Mouse (Mus musculus) neural tube, embryonic 15.5 days (tissue): ENCODE measurements around the gene Nol4l. TPM values are rescaled to one million over a fixed set of nuclear protein-coding genes. Genes with fewer than 3 reads are reported as not detected.
"Not testable (repeated sequence)": the region's sequence is repeated elsewhere in the genome, so short reads cannot be mapped to it uniquely, and the experiment has no call there.

Source experiments
- ATAC-seq: fragments of 200-750 bp; cut with Nextera tagmentation; 2 replicates; pipeline ENCODE4 v1.8.0; 2017; ENCODE audit warnings: mild to moderate bottlenecking, moderate TSS enrichment, moderate library complexity; ENCODE audit not compliant: low FRiP score
- H3K27ac ChIP-seq: fragments of 300-500 bp; sonication (generic); replicated peaks from 2 replicates; pipeline ENCODE4 v1.5.1; 2015; ENCODE audit warnings: mild to moderate bottlenecking, inconsistent platforms
- H3K27me3 ChIP-seq: fragments of 300-500 bp; sonication (generic); replicated peaks from 2 replicates; pipeline ENCODE4 v1.6.1; 2015; ENCODE audit warnings: inconsistent platforms
- H3K36me3 ChIP-seq: fragments of 300-500 bp; sonication (generic); 2 replicates; pipeline ENCODE4 v1.6.1; 2015; ENCODE audit warnings: inconsistent platforms
- H3K4me1 ChIP-seq: fragments of 300-500 bp; sonication (generic); 2 replicates; pipeline ENCODE4 v1.6.1; 2015; ENCODE audit warnings: inconsistent platforms
- H3K4me2 ChIP-seq: fragments of 300-500 bp; sonication (generic); 2 replicates; pipeline ENCODE4 v1.6.1; 2015; ENCODE audit warnings: inconsistent platforms, mild to moderate bottlenecking, moderate library complexity
- H3K4me3 ChIP-seq: fragments of 300-500 bp; sonication (generic); replicated peaks from 2 replicates; pipeline ENCODE4 v1.5.1; 2015; ENCODE audit warnings: mild to moderate bottlenecking, inconsistent platforms
- H3K9ac ChIP-seq: fragments of 300-500 bp; sonication (generic); replicated peaks from 2 replicates; pipeline ENCODE4 v1.6.1; 2015; ENCODE audit warnings: mild to moderate bottlenecking, inconsistent platforms
- H3K9me3 ChIP-seq: fragments of 300-500 bp; sonication (generic); replicated peaks from 2 replicates; pipeline ENCODE4 v1.6.1; 2016; ENCODE audit warnings: inconsistent platforms
- WGBS: fragments of 180-500 bp; shearing (Covaris S2); methylation state at CpG from one replicate; pipeline ENCODE4 v1.1.7; 2015; ENCODE audit warnings: mixed read lengths; 5-methylcytosine and 5-hydroxymethylcytosine counted together
- polyA plus RNA-seq: library from polyadenylated mRNA; unstranded; fragments of >200 nt; fragmentation: Nextera tagmentation; extraction: Ambion mirVana; gene quantifications from 2 replicates; pipeline ENCODE4 v1.2.1, GENCODE M21; 2015

Gene Nol4l
- polyA plus RNA-seq, 1 experiment from 2014 or later, result 36.1 TPM

DNA sequence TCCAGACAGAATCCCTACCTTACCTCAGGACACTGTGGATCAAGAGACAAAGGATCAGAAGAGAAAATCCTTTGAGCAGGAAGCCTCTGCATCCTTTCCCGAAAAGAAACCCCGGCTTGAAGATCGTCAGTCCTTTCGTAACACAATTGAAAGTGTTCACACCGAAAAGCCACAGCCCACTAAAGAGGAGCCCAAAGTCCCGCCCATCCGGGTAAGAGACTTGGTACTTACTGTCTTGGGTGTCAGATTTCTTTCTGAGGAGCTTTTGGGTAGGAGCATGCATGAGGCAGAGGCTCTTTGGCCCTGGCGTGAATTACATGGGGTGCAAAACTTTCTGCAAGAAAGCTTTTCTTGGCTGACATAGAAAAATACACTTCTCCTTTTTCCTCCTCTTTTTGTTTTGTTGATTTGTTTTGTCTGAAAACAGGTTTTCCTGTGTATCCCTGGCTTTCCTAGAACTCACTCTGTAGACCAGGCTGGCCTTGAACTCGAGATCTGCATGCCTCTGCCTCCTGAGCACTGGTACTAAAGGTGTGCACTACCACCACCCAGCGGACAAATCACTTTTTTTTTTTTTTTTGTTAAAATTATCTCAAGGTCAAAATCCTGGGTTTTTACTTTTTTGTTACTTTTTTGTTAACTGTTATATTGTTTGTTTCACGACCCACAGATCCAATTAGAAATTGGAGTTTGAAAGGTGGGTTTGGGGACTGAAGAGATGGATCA lies 131.8 kb downstream of the Nol4l start:
- Histone ChIP-seq H3K36me3 (peaks cover 96% of the 10 kb centered on the region), H3K4me3 (no peak overlapping the region), H3K27me3 (no peaks in the 10 kb centered on the region), H3K9ac (no peak overlapping the region), H3K27ac (no peak overlapping the region), H3K4me1 (no peaks in the 10 kb centered on the region), H3K9me3 (no peaks in the 10 kb centered on the region), H3K4me2 (no peak overlapping the region)
- WGBS, result 93% methylated on average over 11 of the region's 11 CpGs
- ATAC-seq, result no peak

DNA sequence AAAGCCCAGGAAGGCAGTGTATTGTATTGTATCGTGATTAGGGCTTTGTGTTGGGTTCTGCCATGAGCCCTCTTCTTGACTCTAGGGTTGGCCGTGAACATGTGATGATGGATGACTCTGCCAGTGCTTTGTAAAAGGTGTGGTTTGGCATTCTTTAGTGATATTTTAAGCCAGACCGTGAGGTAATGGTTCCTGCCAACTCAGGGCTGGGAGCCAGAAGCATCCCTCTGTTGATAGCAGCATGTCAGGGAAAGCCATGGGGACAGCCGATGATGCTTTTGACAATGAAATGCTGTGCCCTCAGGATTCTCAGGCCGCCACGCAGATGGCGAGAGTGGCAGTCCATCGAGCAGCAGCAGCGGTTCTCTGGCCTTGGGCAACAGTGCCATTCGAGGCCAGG lies 136.7 kb downstream of the Nol4l start:
- Histone ChIP-seq H3K4me2 (no peak overlapping the region), H3K9ac (no peak overlapping the region), H3K27me3 (no peaks in the 10 kb centered on the region), H3K27ac (no peak overlapping the region), H3K36me3 (peaks cover 68% of the 10 kb centered on the region), H3K4me1 (no peaks in the 10 kb centered on the region), H3K9me3 (no peaks in the 10 kb centered on the region), H3K4me3 (no peak overlapping the region)
- ATAC-seq, result no peak
- 87% methylated on average over 10 of the region's 10 CpGs for WGBS

DNA sequence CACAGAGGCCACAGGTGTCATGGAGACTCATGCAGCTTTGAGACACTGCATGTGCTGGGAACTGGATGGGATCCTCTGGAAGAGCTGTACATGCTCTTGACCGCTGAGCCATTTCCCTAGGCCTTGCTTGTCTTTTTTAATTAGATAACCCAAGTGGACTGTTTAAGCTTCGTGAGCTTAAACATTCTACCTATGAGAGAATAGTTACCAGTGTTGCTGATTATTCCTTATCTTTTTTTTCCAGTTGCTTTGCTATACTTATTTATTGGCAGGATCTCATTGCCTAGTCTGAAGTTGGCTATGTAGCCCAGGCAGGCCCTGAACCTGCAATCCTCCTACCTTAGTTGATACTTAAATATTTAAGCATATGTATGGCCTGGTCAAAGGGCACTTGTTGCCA lies 139.9 kb downstream of the Nol4l start:
- no peaks in the 10 kb centered on the region for H3K9me3 ChIP-seq
- WGBS, result 92% methylated on average over 2 of the region's 2 CpGs
- H3K4me3 ChIP-seq, result no peak overlapping the region
- H3K27me3 ChIP-seq, result no peaks in the 10 kb centered on the region
- no peak overlapping the region for H3K27ac ChIP-seq
- no peak overlapping the region for H3K4me2 ChIP-seq
- H3K4me1 ChIP-seq, result no peaks in the 10 kb centered on the region
- H3K9ac ChIP-seq, result no peak overlapping the region
- ATAC-seq, result no peak
- H3K36me3 ChIP-seq, result peaks cover 42% of the 10 kb centered on the region

DNA sequence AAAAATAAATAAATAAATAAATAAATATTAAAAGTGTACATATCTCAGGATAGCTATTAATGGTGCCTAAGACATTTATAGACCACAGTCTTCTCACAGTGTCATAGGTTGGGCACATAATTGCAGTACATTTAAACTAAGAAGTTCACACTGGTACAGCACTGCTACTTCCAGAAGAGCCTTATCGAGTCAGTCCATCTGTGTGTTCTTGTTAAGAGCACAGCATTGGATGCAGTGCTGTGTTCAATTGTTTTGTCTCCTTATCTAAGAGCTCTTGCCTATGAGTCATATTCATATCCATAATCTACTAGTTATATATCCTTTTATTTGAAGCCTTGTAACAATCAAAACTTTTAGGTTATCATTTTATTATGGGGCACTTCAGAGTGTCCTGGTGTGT lies 149.3 kb downstream of the Nol4l start:
- H3K36me3 ChIP-seq, result peaks cover 11% of the 10 kb centered on the region
- no peak overlapping the region for H3K4me3 ChIP-seq
- no peaks in the 10 kb centered on the region for H3K9me3 ChIP-seq
- ATAC-seq, result no peak
- H3K4me1 ChIP-seq, result no peaks in the 10 kb centered on the region
- no peak overlapping the region for H3K27ac ChIP-seq
- no peak overlapping the region for H3K9ac ChIP-seq
- no peaks in the 10 kb centered on the region for H3K27me3 ChIP-seq
- WGBS, result 93% methylated on average over 1 of the region's 1 CpGs
- no peak overlapping the region for H3K4me2 ChIP-seq

DNA sequence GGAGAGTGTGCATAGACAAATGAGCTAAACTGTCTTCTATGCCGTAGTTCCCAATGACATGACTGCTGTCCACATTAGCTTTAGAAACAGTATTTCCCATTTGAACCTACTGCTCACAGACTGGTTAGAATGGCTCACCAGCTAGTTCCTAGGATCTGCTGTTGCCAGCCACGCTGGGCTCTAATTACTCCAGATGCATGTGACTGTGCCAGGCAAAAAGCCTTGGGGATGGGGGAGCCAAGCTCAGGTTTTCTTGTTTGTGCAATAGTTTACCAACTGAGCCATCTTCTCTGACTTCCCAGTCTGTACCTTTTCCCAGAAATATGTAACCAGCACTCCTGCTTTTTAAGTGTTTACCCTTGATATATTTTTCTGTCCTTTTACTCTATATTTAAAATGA lies 154.4 kb downstream of the Nol4l start:
- 61% methylated on average over 2 of the region's 2 CpGs for WGBS
- ATAC-seq, result no peak

DNA sequence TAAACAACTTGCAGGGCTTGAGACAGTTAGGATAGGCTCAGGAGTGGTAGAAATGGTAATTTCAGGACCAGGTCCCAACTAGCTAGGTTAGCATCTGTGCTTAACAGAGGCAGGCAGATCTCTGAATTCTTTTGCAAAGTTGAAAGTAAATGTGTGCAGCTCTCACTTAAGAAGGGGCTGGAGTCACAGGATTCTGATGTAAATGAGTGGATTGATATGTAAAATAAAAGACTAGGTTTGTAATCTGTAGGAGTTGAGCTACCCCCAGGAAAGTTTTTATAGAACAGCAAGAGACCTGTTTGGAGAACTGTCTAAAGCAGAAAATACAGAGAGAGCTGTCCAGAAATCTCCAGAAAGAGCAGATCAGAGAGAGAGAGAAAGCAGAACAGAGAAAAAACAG lies 158.9 kb downstream of the Nol4l start:
- no peak overlapping the region for H3K9ac ChIP-seq
- no peak for ATAC-seq

More for the DNA sequence above, 154.4 kb downstream of the Nol4l start:
- Histone ChIP-seq H3K4me2 (no peak overlapping the region), H3K36me3 (no peaks in the 10 kb centered on the region; the same call in 1 of the 2 replicates), H3K27me3 (no peaks in the 10 kb centered on the region), H3K4me3 (no peak overlapping the region), H3K9me3 (no peaks in the 10 kb centered on the region), H3K4me1 (0 out of 2 replicates have a peak, but pooled peaks cover 3% of the 10 kb centered on the region), H3K9ac (no peak overlapping the region), H3K27ac (no peak overlapping the region)

DNA sequence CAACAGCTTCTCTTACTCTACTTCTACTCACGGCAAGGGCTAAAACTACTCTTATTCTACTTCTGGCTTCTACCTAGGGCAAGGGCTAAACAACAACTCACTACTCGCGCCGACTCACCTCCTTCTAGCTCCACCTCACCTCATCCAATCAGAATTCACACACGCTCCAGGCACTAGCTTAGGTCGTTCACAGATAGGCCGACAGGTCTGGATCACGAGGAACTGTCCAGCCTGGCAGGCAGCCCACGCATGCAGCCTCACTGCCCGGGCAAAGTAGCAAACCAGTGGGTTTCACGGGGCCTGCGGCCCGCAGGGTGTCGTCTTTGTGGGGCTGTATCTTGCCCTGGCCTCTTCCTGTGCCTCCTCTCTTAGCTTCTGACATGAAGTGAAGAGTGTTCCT lies 165.2 kb downstream of the Nol4l start:
- not testable (repeated sequence) for H3K4me2 ChIP-seq, H3K9ac ChIP-seq, H3K4me3 ChIP-seq, H3K27ac ChIP-seq, H3K27me3 ChIP-seq, ATAC-seq, H3K4me1 ChIP-seq, H3K9me3 ChIP-seq
- H3K36me3 ChIP-seq, result peaks cover 41% of the 10 kb centered on the region
- WGBS, result 94% methylated on average over 14 of the region's 14 CpGs

More for the DNA sequence above, 158.9 kb downstream of the Nol4l start:
- no peak overlapping the region for H3K4me2 ChIP-seq
- no peak overlapping the region for H3K27ac ChIP-seq
- H3K27me3 ChIP-seq, result no peaks in the 10 kb centered on the region
- peaks cover 25% of the 10 kb centered on the region for H3K36me3 ChIP-seq
- 0 out of 2 replicates have a peak, but pooled peaks cover 3% of the 10 kb centered on the region for H3K4me1 ChIP-seq
- no peak overlapping the region for H3K4me3 ChIP-seq
- no peaks in the 10 kb centered on the region for H3K9me3 ChIP-seq

DNA sequence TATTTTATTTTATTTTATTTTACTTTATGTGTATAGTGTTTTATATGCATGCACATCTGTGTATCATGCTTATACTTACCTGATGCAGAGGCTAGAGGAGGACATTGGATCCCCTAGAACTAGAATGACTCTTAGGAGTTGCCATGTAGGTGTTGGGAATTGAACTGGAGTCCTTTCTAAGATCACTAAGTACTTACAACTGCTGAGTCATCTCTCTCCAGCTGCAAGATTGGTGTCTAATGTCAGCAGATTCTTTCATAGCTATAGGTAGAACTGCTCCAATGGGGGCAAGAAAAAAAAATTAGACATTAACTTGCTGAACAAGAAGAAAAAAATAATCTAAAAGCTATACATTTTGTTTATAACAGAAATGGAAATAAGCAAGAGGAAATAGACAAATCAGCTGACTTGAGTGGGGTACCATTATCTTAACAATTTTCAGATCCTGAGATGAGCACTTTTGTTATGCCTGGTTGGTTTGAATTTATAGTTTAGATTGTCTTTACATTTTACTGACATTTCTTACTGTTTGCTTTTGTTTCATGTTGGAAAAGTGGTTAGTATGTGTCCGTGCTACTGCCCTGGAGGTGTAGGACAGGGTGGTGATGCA lies 168.6 kb downstream of the Nol4l start:
- Histone ChIP-seq H3K27ac (no peak overlapping the region), H3K36me3 (peaks cover 51% of the 10 kb centered on the region), H3K9me3 (no peaks in the 10 kb centered on the region), H3K27me3 (no peaks in the 10 kb centered on the region), H3K4me3 (no peak overlapping the region), H3K4me1 (no peaks in the 10 kb centered on the region), H3K9ac (no peak overlapping the region), H3K4me2 (no peak overlapping the region)
- no peak for ATAC-seq
- WGBS, result 98% methylated on average over 1 of the region's 1 CpGs

Other genes with a start within 250 kb of the Nol4l start
- 18.1 and 21.9 TPM in 2 replicates for gene Kif3b, start 238.6 kb downstream of the Nol4l start, polyA plus RNA-seq
- gene Asxl1, start 184.1 kb downstream of the Nol4l start, polyA plus RNA-seq, result 10.2 and 10.6 TPM in 2 replicates
- gene 4930404H24Rik, start 37.2 kb downstream of the Nol4l start, polyA plus RNA-seq, result not detected in 2 replicates
- gene Commd7, start 102.8 kb upstream of the Nol4l start, polyA plus RNA-seq, result 91.2 and 94.4 TPM in 2 replicates
- 3.4 and 11.5 TPM in 2 replicates for gene Dnmt3b, start 119.5 kb upstream of the Nol4l start, polyA plus RNA-seq
- 0.09 and 0.12 TPM in 2 replicates for gene Dnmt3c, start 166.7 kb upstream of the Nol4l start, polyA plus RNA-seq
- 338 and 342 TPM in 2 replicates for gene Mapre1, start 211.3 kb upstream of the Nol4l start, polyA plus RNA-seq
- not detected in 2 replicates for gene Efcab8, start 250.0 kb upstream of the Nol4l start, polyA plus RNA-seq